Mouse (Mus musculus): ENCODE measurements around the gene Mak. TPM values are rescaled to one million over a fixed set of nuclear protein-coding genes. Genes with fewer than 3 reads are reported as not detected.
"Not testable (repeated sequence)": the region's sequence is repeated elsewhere in the genome, so short reads cannot be mapped to it uniquely, and the experiment has no call there.

Mak gene
- polyA plus RNA-seq, 1 experiment = 0.13 TPM

DNA sequence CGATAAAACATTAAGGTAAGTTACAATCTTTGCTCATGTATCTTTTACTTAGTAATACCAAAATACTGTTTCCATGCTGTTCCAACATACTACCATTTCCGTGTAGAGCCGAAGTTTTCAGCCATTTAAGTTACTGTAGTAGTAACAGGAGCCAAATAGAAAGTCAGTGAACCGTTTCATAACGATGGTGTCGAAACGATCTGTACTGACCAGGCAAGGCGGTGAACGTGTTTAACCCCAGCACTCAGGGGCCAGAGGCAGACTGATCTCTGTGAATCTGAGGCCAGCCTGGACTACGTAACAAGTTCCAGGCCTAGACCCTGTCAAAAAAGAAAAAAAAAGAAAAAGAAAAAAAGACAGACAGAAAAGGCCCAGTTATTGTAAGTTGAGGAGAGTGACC, 71.2 kb downstream of the Mak start:
- H3K36me3 ChIP-seq (ENCODE audit: control insufficient read depth, insufficient read depth, low read length) = peaks cover 73% of the 10 kb centered on the region
- H3K4me3 ChIP-seq (ENCODE audit: control insufficient read depth, insufficient read depth, low read length) = no peak overlapping the region
- no peak overlapping the region for H3K27ac ChIP-seq (ENCODE audit: control insufficient read depth, insufficient read depth, low read length)
- no peaks in the 10 kb centered on the region for H3K4me1 ChIP-seq (replicated peaks; ENCODE audit: control insufficient read depth, insufficient read depth, low read length)
- TF ChIP-seq CTCF (IDR thresholded peaks at IDR 0.05; ENCODE audit: borderline replicate concordance, control insufficient read depth, extremely low read depth, insufficient read depth, low read length, poor library complexity) (no peak), POLR2A (IDR thresholded peaks at IDR 0.05; ENCODE audit: control insufficient read depth, extremely low read depth, insufficient read depth, low read length, poor library complexity) (no peak)
- H3K27me3 ChIP-seq (ENCODE audit: control insufficient read depth, insufficient read depth, low read length) = no peaks in the 10 kb centered on the region
- 96% methylated on average over 10 of the region's 10 CpGs for WGBS
- DNase-seq = no peak

DNA sequence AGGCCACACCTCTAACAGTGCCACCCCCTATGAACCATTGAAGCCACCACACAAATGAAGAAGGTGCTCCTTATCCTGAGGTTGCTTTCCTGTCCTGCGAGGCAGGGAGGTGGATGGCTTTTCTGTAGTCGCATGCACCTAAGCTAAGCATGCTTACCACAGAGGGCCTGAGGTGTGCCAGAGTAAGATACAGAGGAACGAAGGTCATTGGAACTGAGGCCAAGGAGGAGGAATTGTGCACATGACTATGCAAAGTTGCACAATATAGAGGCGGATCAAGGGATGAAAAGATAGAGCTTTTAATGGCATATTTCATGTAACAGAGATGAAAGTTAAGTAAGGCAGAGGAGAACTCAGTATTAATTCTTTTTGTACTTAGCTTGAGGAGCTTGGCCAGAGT, 73.3 kb downstream of the Mak start:
- TF ChIP-seq POLR2A (IDR thresholded peaks at IDR 0.05; ENCODE audit: control insufficient read depth, extremely low read depth, insufficient read depth, low read length, poor library complexity) (no peak), CTCF (IDR thresholded peaks at IDR 0.05; ENCODE audit: borderline replicate concordance, control insufficient read depth, extremely low read depth, insufficient read depth, low read length, poor library complexity) (no peak)
- 97% methylated on average over 4 of the region's 4 CpGs for WGBS
- H3K27ac ChIP-seq (ENCODE audit: control insufficient read depth, insufficient read depth, low read length) = no peak overlapping the region

DNA sequence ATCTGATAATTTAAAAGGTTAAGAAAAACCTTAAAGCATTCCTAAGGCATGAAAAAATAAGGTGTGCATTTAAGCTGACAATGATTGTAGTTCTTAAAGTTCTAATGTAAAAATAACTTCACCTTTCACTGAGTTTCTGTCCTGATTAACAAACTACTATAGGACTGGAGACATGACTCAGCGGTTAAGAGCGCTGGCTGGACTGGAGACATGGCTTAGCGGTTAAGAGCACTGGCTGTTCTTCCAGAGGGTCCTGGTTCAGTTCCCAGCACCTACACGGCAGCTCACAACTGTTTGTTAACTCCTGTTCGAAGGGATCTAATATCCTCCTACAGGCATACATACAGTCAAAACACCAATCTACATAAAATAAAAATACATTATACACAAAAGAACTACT, 77.5 kb downstream of the Mak start:
- peaks cover 19% of the 10 kb centered on the region for H3K36me3 ChIP-seq (ENCODE audit: control insufficient read depth, insufficient read depth, low read length)
- no peaks in the 10 kb centered on the region for H3K27me3 ChIP-seq (ENCODE audit: control insufficient read depth, insufficient read depth, low read length)
- H3K4me1 ChIP-seq (replicated peaks; ENCODE audit: control insufficient read depth, insufficient read depth, low read length) = peaks cover 7% of the 10 kb centered on the region
- DNase-seq = no peak
- WGBS = 87% methylated on average over 5 of the region's 5 CpGs
- TF ChIP-seq CTCF (IDR thresholded peaks at IDR 0.05; ENCODE audit: borderline replicate concordance, control insufficient read depth, extremely low read depth, insufficient read depth, low read length, poor library complexity) = no peak
- H3K27ac ChIP-seq (ENCODE audit: control insufficient read depth, insufficient read depth, low read length) = no peak overlapping the region
- H3K4me3 ChIP-seq (ENCODE audit: control insufficient read depth, insufficient read depth, low read length) = no peak overlapping the region

More for the DNA sequence above, 73.3 kb downstream of the Mak start:
- Histone ChIP-seq H3K4me1 (replicated peaks; ENCODE audit: control insufficient read depth, insufficient read depth, low read length) (peaks cover 2% of the 10 kb centered on the region), H3K4me3 (ENCODE audit: control insufficient read depth, insufficient read depth, low read length) (no peak overlapping the region), H3K27me3 (ENCODE audit: control insufficient read depth, insufficient read depth, low read length) (no peaks in the 10 kb centered on the region), H3K36me3 (ENCODE audit: control insufficient read depth, insufficient read depth, low read length) (peaks cover 61% of the 10 kb centered on the region)
- DNase-seq = no peak

DNA sequence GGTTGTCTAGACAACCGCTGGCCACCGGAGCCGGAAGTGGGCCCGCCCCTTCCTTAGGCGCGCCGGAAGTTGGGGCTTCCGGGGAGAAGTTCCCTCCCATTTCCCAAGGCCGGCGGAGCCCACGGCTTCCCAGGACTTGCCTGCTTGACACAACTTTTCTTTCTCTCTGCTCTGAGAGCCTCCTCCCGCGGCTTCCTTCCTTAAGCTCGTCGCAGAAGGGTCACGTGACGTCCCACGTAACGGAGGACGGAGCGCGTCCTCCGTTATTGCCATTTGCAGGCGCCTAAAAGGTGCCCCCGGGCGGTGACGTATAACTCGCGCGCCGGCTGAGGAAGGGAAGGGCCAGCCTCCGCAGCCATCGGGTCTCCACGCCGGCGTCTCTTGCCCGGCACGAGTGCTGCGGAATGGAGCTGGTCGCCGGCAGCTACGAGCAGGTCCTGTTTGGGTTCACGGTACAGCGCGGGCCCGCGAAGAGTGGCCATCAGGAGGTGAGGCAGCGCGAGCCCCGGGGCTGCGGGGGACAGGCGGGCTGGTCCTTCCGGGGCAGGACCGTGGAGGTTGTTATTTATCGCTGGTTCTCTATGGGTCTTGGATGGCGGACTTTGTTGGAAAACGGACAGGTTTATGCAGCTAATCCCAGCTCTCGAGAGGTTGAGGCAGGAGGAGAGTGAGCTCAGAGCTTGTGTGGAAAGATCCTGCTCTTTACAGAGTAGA, 78.4 kb downstream of the Mak start, which contains the start of gene Pak1ip1:
Pak1ip1 (plus strand) TSS at position 98 of the 714 bp plus-strand sequence.
- Histone ChIP-seq H3K4me1 (replicated peaks; ENCODE audit: control insufficient read depth, insufficient read depth, low read length) (peaks cover 7% of the 10 kb centered on the region), H3K27me3 (ENCODE audit: control insufficient read depth, insufficient read depth, low read length) (no peaks in the 10 kb centered on the region), H3K4me3 (ENCODE audit: control insufficient read depth, insufficient read depth, low read length) (peak within 1 kb of the TSS; percentile 82), H3K36me3 (ENCODE audit: control insufficient read depth, insufficient read depth, low read length) (peaks cover 10% of the 10 kb centered on the region), H3K27ac (ENCODE audit: control insufficient read depth, insufficient read depth, low read length) (peak within 1 kb of the TSS; percentile 88)
- no peak for TF ChIP-seq POLR2A (IDR thresholded peaks at IDR 0.05; ENCODE audit: control insufficient read depth, extremely low read depth, insufficient read depth, low read length, poor library complexity)
- no peak; the same call in 1 of the 2 replicates for TF ChIP-seq CTCF (IDR thresholded peaks at IDR 0.05; ENCODE audit: borderline replicate concordance, control insufficient read depth, extremely low read depth, insufficient read depth, low read length, poor library complexity)
- whole genome bisulfite sequencing = under 1% methylated on average over 58 of the region's 58 CpGs
- peak; percentile 91 for DNase-seq

DNA sequence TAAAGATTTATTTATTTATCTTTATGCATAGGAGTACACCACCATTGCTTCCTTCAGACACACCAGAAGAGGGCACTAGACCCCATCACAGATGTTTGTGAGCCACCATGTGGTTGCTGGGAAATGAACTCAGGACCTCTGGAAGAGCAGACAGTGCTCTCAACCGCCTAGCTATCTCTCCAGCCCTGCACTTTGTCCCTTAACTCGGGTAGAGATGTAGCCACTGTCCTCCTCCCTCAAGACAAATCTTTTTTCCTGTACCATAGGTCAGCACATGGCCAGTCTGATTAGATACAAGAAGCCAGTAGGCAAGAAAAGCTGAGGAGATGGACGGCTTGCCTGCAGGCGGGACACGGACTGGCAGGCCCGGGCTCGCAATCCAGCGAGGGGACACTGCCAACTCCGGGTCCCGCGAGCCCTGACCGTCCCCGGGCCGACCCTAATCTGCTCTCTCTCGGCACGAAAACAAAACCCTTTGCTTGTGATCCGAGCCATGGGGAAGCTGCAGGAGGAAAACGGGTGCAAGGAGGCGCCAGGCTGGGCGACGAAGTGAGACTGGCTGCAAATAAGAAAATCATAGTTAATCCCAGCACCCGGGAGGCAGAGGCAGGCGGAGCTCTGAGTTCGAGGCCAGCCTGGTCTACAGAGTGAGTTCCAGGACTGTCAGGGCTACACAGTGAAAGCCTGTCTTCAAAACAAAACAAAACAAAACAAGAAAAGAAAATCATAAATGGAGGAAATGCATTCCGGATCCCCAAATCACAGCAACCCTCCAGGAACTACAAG, 79.2 kb downstream of the Mak start:
- H3K36me3 ChIP-seq (ENCODE audit: control insufficient read depth, insufficient read depth, low read length) = peaks cover 2% of the 10 kb centered on the region; the same call in 1 of the 2 replicates
- no peaks in the 10 kb centered on the region for H3K27me3 ChIP-seq (ENCODE audit: control insufficient read depth, insufficient read depth, low read length)
- peak overlapping the region; percentile 20; the same call in 1 of the 2 replicates for H3K27ac ChIP-seq (ENCODE audit: control insufficient read depth, insufficient read depth, low read length)
- no peak for TF ChIP-seq CTCF (IDR thresholded peaks at IDR 0.05; ENCODE audit: borderline replicate concordance, control insufficient read depth, extremely low read depth, insufficient read depth, low read length, poor library complexity)
- no peak for TF ChIP-seq POLR2A (IDR thresholded peaks at IDR 0.05; ENCODE audit: control insufficient read depth, extremely low read depth, insufficient read depth, low read length, poor library complexity)
- peak overlapping the region; percentile 82 for H3K4me3 ChIP-seq (ENCODE audit: control insufficient read depth, insufficient read depth, low read length)
- peaks cover 7% of the 10 kb centered on the region for H3K4me1 ChIP-seq (replicated peaks; ENCODE audit: control insufficient read depth, insufficient read depth, low read length)
- DNase-seq = peak; percentile 5
- under 1% methylated on average over 25 of the region's 25 CpGs for WGBS

DNA sequence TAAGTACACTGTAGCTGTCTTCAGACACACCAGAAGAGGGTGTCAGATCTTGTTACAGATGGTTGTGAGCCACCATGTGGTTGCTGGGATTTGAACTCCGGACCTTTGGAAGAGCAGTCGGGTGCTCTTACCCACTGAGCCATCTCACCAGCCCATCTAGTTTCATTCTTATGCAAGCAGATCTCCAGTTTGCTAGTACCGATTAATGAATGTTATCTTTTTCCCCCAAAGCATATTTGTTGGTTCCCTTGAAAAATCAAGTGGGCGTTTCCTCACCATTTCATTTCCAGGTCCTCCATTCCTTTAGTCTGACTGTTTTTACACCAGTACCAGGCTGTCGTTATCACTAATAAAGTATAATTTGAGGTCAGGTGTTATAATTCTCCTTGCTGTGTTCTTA, 81.0 kb downstream of the Mak start:
- H3K4me1 ChIP-seq (replicated peaks; ENCODE audit: control insufficient read depth, insufficient read depth, low read length); H3K27ac ChIP-seq (ENCODE audit: control insufficient read depth, insufficient read depth, low read length); H3K4me3 ChIP-seq (ENCODE audit: control insufficient read depth, insufficient read depth, low read length); DNase-seq; H3K27me3 ChIP-seq (ENCODE audit: control insufficient read depth, insufficient read depth, low read length); H3K36me3 ChIP-seq (ENCODE audit: control insufficient read depth, insufficient read depth, low read length): not testable (repeated sequence)
- 98% methylated on average over 5 of the region's 5 CpGs for WGBS

All from thymus, adult 2 months (tissue).